Mouse (Mus musculus) intestine, embryonic 14.5 days (tissue): Measurements from ENCODE around the gene Trappc10. TPM values are rescaled to one million over a fixed set of nuclear protein-coding genes. Genes with fewer than 3 reads are reported as not detected.

Experiments
- ATAC-seq: fragments of 200-750 bp; cut with Nextera tagmentation; replicated peaks from 2 replicates; pipeline ENCODE4 v1.8.0; 2017; ENCODE audit warnings: low read depth, moderate number of reproducible peaks, moderate TSS enrichment, moderate library complexity; ENCODE audit not compliant: low FRiP score, low TSS enrichment
- DNase-seq: peaks from one replicate; pipeline ENCODE4 v3.0.0-alpha.2; 2018; ENCODE audit warnings: low spot score
- H3K27ac ChIP-seq: fragments of 300-500 bp; sonication (generic); 2 replicates; pipeline ENCODE4 v1.5.1; 2014; ENCODE audit warnings: low read depth, mild to moderate bottlenecking, control low read depth
- H3K27me3 ChIP-seq: fragments of 300-500 bp; sonication (generic); replicated peaks from 2 replicates; pipeline ENCODE4 v1.6.1; 2014; ENCODE audit warnings: low read length, control low read depth; ENCODE audit not compliant: control insufficient read depth, insufficient read depth
- H3K36me3 ChIP-seq: fragments of 300-500 bp; sonication (generic); 2 replicates; pipeline ENCODE4 v1.6.1; 2014; ENCODE audit warnings: low read length, control low read depth; ENCODE audit not compliant: control insufficient read depth, insufficient read depth
- H3K4me1 ChIP-seq: fragments of 300-500 bp; sonication (generic); replicated peaks from 2 replicates; pipeline ENCODE4 v1.6.1; 2014; ENCODE audit warnings: low read length, control low read depth, mixed read lengths; ENCODE audit not compliant: control insufficient read depth, insufficient read depth
- H3K4me2 ChIP-seq: fragments of 300-500 bp; sonication (generic); 2 replicates; pipeline ENCODE4 v1.6.1; 2014; ENCODE audit warnings: low read length
- H3K4me3 ChIP-seq: fragments of 300-500 bp; sonication (generic); 2 replicates; pipeline ENCODE4 v1.5.1; 2014; ENCODE audit warnings: low read depth, low read length, control low read depth, mixed read lengths
- H3K9ac ChIP-seq: fragments of 300-500 bp; sonication (generic); 2 replicates; pipeline ENCODE4 v1.6.1; 2014; ENCODE audit warnings: mild to moderate bottlenecking, low read length
- H3K9me3 ChIP-seq: fragments of 300-500 bp; sonication (generic); 2 replicates; pipeline ENCODE4 v1.6.1; 2016; ENCODE audit warnings: low read length, control low read depth; ENCODE audit not compliant: control insufficient read depth
- WGBS: fragments of 180-500 bp; shearing (Covaris S2); extraction: QIAGEN DNeasy Blood & Tissue Kit; methylation state at CpG from one replicate; pipeline ENCODE4 v1.1.7; 2014; 5-methylcytosine and 5-hydroxymethylcytosine counted together
- polyA plus RNA-seq: library from polyadenylated mRNA; unstranded; fragments of >200 nt; fragmentation: Nextera tagmentation; extraction: Ambion mirVana; gene quantifications from 2 replicates; pipeline ENCODE4 v1.2.1, GENCODE M21; 2014

Trappc10 gene
- polyA plus RNA-seq, 1 experiment from 2014 or later = 17.6 TPM

DNA sequence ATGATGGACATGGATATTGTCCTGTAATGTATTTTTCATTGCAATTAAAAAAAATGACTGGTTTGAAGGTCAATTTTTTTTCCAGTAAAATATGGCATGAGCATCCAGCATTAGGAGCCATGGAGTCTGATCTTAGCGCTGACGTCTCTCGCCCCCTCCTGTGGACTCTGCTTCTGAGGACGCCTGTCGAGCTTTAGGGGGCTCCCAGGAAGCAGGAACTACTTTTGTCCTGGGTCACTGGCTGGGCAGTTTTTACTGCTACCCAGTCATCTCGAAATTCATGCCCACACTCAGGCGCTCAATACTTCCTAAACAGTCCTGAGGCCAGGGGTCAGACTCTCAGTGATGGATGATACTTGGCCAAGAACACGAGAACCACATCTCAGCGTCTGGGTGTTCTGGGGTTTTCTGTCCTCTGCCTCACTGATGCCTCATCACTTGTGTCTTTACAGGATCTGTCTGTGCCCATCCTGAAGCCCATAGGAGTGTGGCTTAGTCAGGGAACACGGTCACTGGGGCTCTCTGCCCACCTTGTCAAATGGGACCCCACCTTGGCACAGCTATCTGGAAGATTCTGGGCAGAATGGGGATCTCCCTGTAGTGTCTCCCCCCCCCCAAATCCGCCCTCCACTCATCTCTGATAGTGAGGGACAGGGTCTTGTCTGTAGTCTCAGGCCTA, 104.7 kb downstream of the Trappc10 start:
- ATAC-seq (no peak), DNase-seq (no peak)
- Histone ChIP-seq H3K9me3 (no peaks in the 10 kb centered on the region), H3K36me3 (no peaks in the 10 kb centered on the region), H3K27ac (peak overlapping the region; percentile 77; the same call in 1 of the 2 replicates), H3K4me1 (peaks cover 26% of the 10 kb centered on the region), H3K4me2 (no peak overlapping the region), H3K9ac (no peak overlapping the region), H3K4me3 (no peak overlapping the region), H3K27me3 (no peaks in the 10 kb centered on the region)
- WGBS = 62% methylated on average over 11 of the region's 11 CpGs

DNA sequence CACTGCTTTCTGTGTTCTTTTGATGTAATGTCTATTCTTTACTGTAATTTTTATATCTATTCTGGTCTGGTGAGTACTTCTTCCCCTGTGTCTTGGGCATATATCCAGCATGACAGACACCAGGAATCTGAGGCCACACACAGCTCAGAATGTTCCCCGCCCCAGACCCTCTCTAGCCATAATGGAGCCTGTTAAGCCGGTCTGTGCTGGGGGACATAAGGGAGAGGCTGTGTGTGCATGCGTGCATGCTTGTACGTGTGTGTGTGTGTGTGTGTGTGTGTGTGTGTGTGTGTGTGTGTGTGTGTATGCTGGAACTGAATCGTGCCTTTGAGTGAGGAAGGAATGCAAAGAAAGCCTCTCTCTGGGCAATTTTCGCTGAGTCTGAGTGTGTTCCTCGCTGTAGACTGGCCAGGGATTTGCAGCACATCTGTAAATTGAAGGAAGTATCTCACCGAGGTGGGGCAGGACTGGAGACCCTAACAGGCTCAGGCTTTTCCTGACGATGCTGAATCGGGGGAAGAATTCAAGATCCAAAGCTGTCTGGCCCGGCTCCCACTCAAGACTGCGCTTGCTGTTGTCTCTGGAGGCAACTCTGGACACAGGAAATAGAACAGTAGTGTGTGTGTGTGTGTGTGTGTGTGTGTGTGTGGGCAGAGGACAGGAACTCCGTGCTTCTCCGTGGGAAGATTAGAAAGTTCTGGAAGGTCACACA, 105.5 kb downstream of the Trappc10 start:
- Histone ChIP-seq H3K4me3 (no peak overlapping the region), H3K27me3 (no peaks in the 10 kb centered on the region), H3K9ac (no peak overlapping the region), H3K4me2 (peak overlapping the region; percentile 29; the same call in 1 of the 2 replicates), H3K27ac (peak overlapping the region; percentile 77), H3K36me3 (no peaks in the 10 kb centered on the region), H3K9me3 (no peaks in the 10 kb centered on the region), H3K4me1 (peaks cover 28% of the 10 kb centered on the region)
- DNase-seq = no peak
- ATAC-seq = peak; percentile 61
- WGBS = 16% methylated on average over 14 of the region's 14 CpGs

DNA sequence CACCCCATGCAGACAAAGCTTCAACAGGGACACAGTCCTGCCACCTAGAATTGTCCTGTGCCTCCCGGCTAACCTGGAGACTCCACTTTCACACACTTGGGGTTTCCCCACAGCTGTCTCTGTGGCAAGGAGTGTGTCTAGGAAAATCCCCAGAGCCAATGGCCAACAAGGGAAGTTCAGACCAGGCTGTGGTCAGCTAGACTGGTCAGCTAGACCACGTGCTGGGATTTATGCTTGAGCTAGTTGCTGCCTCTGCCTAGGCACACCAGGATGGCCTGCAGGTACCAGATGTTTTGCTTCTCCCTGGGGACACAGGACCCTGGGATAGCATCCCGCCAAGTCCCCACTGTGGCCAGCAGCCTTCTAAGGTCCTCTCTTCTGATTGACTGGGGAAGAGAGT, 107.2 kb downstream of the Trappc10 start:
- Histone ChIP-seq H3K27me3 (no peaks in the 10 kb centered on the region), H3K4me1 (peaks cover 28% of the 10 kb centered on the region), H3K9me3 (no peaks in the 10 kb centered on the region), H3K9ac (no peak overlapping the region), H3K4me3 (no peak overlapping the region), H3K4me2 (no peak overlapping the region), H3K27ac (no peak overlapping the region), H3K36me3 (no peaks in the 10 kb centered on the region)
- ATAC-seq = no peak
- no peak for DNase-seq
- WGBS = 89% methylated on average over 3 of the region's 3 CpGs

Other genes with a start within 250 kb of the Trappc10 start
- gene Pfkl, start 234.6 kb downstream of the Trappc10 start, polyA plus RNA-seq = 244 and 252 TPM in 2 replicates
- gene Dnmt3l, start 202.7 kb downstream of the Trappc10 start, polyA plus RNA-seq = 0.34 TPM in 1 of 2 replicates, not detected in the other
- gene Aire, start 201.0 kb downstream of the Trappc10 start, polyA plus RNA-seq = 0.15 and 0.31 TPM in 2 replicates
- 3.9 and 4.7 TPM in 2 replicates for gene Icosl, start 175.3 kb downstream of the Trappc10 start, polyA plus RNA-seq
- gene D10Jhu81e, start 74.9 kb downstream of the Trappc10 start, polyA plus RNA-seq = 19.3 and 19.7 TPM in 2 replicates
- 19.0 and 21.5 TPM in 2 replicates for gene Pwp2, start 59.5 kb downstream of the Trappc10 start, polyA plus RNA-seq
- gene Agpat3, start 107.8 kb upstream of the Trappc10 start, polyA plus RNA-seq = 38.1 and 59.2 TPM in 2 replicates
- gene Rrp1, start 168.4 kb upstream of the Trappc10 start, polyA plus RNA-seq = 238 and 249 TPM in 2 replicates
- gene Cstb, start 181.0 kb upstream of the Trappc10 start, polyA plus RNA-seq = 258 and 265 TPM in 2 replicates
- 10.2 and 12.0 TPM in 2 replicates for gene Pdxk, start 220.3 kb upstream of the Trappc10 start, polyA plus RNA-seq